Mouse (Mus musculus): Measurements from ENCODE around the gene Col26a1. TPM values are rescaled to one million over a fixed set of nuclear protein-coding genes. Genes with fewer than 3 reads are reported as not detected.

Col26a1 gene
- polyA plus RNA-seq, 1 experiment from 2014 or later = 30.2 TPM

GRCm38 (mm10) chr5:136833053-136833452 lies 50.0 kb downstream of the Col26a1 start:
- Histone ChIP-seq H3K4me2 (no peak overlapping the region), H3K27ac (no peak overlapping the region), H3K9ac (no peak overlapping the region), H3K36me3 (no peaks in the 10 kb centered on the region; the same call in 1 of the 2 replicates), H3K27me3 (no peaks in the 10 kb centered on the region), H3K4me3 (no peak overlapping the region), H3K4me1 (replicated peaks) (no peaks in the 10 kb centered on the region), H3K9me3 (no peaks in the 10 kb centered on the region)
- ATAC-seq (ENCODE audit: low FRiP score) = no peak
- 90% methylated on average over 3 of the region's 3 CpGs for WGBS

GRCm38 (mm10) chr5:136830156-136830555 lies 52.9 kb downstream of the Col26a1 start:
- no peak overlapping the region for H3K4me3 ChIP-seq
- H3K9ac ChIP-seq = no peak overlapping the region
- no peak overlapping the region for H3K4me2 ChIP-seq
- WGBS = 51% methylated on average over 3 of the region's 3 CpGs
- H3K27me3 ChIP-seq = no peaks in the 10 kb centered on the region
- no peak overlapping the region for H3K27ac ChIP-seq
- no peaks in the 10 kb centered on the region for H3K4me1 ChIP-seq (replicated peaks)
- no peaks in the 10 kb centered on the region; the same call in 1 of the 2 replicates for H3K36me3 ChIP-seq
- H3K9me3 ChIP-seq = no peaks in the 10 kb centered on the region
- ATAC-seq (ENCODE audit: low FRiP score) = no peak

DNA sequence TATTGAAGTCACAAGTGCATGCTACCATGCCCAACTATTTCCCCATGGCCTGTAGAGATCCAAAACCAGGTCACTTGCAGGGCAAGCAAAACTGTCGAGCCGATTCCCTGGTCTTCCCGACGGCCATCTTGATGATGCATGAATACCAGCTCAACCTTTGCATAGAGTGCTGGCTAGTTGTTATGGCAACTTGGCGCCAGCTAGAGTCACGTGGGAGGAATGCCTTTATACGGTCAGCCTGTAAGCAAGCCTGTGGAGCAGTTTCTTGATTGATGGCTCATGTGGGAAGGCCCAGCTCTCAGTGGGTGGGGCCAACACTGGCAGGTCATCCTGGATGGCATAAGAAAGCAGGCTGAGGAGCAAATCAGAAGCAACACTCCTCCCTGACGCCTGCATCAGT lies 61.0 kb downstream of the Col26a1 start:
- 70% methylated on average over 8 of the region's 8 CpGs for WGBS

DNA sequence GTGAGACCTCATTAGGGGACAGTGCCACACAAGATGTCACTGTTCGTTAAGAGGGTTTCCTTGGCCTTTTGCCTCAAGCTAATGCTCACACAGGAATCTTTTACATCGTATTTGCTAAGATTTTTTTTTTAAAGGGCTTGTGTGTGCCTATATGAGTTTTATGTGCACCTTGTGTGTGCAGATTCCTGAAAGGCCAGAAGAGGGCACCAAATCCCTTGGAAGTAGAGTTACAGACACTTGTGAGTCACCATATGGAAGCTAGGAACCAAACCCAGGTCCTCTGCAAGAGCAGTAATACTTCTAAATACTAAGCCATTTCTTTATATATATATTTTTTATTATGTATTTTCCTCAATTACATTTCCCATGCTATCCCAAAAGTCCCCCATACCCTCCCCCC lies 62.1 kb downstream of the Col26a1 start:
- H3K36me3 ChIP-seq = no peaks in the 10 kb centered on the region
- no peaks in the 10 kb centered on the region for H3K4me1 ChIP-seq (replicated peaks)
- no peak overlapping the region for H3K27ac ChIP-seq
- H3K4me3 ChIP-seq = no peak overlapping the region
- H3K27me3 ChIP-seq = no peaks in the 10 kb centered on the region
- H3K9me3 ChIP-seq = no peaks in the 10 kb centered on the region
- H3K4me2 ChIP-seq = no peak overlapping the region
- 86% methylated on average over 2 of the region's 2 CpGs for WGBS
- no peak for ATAC-seq (ENCODE audit: low FRiP score)
- H3K9ac ChIP-seq = no peak overlapping the region

More for the DNA sequence above, 61.0 kb downstream of the Col26a1 start:
- Histone ChIP-seq H3K36me3 (no peaks in the 10 kb centered on the region), H3K27ac (no peak overlapping the region), H3K4me2 (no peak overlapping the region), H3K4me3 (no peak overlapping the region), H3K9ac (no peak overlapping the region), H3K27me3 (no peaks in the 10 kb centered on the region), H3K9me3 (no peaks in the 10 kb centered on the region), H3K4me1 (replicated peaks) (no peaks in the 10 kb centered on the region)
- ATAC-seq (ENCODE audit: low FRiP score) = no peak

DNA sequence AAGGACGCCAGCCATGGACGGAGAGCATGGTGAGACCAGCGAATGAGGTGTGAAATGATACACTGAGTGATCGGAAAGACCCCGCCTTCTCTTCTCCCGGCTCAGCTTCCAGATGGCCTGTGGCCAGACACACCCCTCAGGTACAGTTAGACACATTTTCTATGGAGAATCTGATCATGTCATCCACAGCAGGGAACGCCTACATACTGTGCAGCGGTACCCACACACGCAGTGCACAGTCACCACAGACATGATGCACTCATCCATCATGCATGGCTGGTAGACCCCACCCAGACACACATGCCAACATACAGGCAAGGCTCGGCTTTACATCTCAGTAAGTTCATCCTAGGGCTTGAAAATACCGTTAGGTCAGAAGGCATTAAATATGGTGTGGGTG lies 63.3 kb downstream of the Col26a1 start:
- Histone ChIP-seq H3K36me3 (no peaks in the 10 kb centered on the region), H3K27me3 (no peaks in the 10 kb centered on the region), H3K9ac (no peak overlapping the region), H3K4me2 (no peak overlapping the region), H3K9me3 (peaks cover 5% of the 10 kb centered on the region; the same call in 1 of the 2 replicates), H3K4me1 (replicated peaks) (no peaks in the 10 kb centered on the region), H3K4me3 (no peak overlapping the region), H3K27ac (no peak overlapping the region)
- WGBS = 83% methylated on average over 11 of the region's 11 CpGs
- no peak for ATAC-seq (ENCODE audit: low FRiP score)

GRCm38 (mm10) chr5:136810539-136811374 lies 72.3 kb downstream of the Col26a1 start:
- ATAC-seq (ENCODE audit: low FRiP score) = no peak
- Histone ChIP-seq H3K4me2 (no peak overlapping the region), H3K27me3 (no peaks in the 10 kb centered on the region), H3K4me3 (no peak overlapping the region), H3K36me3 (no peaks in the 10 kb centered on the region), H3K9ac (no peak overlapping the region), H3K27ac (peak overlapping the region; percentile 12; the same call in 1 of the 2 replicates), H3K4me1 (replicated peaks) (peaks cover 6% of the 10 kb centered on the region; the same call in 1 of the 2 replicates), H3K9me3 (peaks cover 5% of the 10 kb centered on the region; the same call in 1 of the 2 replicates)
- 66% methylated on average over 30 of the region's 30 CpGs for WGBS

- H3K36me3 ChIP-seq = no peaks in the 10 kb centered on the region
- H3K4me3 ChIP-seq = no peak overlapping the region
- no peaks in the 10 kb centered on the region for H3K27me3 ChIP-seq
- no peak overlapping the region for H3K4me2 ChIP-seq
- no peak overlapping the region for H3K9ac ChIP-seq
- no peak overlapping the region for H3K27ac ChIP-seq
- WGBS = 81% methylated on average over 16 of the region's 16 CpGs
- H3K9me3 ChIP-seq = no peaks in the 10 kb centered on the region
- no peak for ATAC-seq (ENCODE audit: low FRiP score)
- peaks cover 22% of the 10 kb centered on the region for H3K4me1 ChIP-seq (replicated peaks)
Measured at GRCm38 (mm10) chr5:136806379-136807056, 76.5 kb downstream of the Col26a1 start.

DNA sequence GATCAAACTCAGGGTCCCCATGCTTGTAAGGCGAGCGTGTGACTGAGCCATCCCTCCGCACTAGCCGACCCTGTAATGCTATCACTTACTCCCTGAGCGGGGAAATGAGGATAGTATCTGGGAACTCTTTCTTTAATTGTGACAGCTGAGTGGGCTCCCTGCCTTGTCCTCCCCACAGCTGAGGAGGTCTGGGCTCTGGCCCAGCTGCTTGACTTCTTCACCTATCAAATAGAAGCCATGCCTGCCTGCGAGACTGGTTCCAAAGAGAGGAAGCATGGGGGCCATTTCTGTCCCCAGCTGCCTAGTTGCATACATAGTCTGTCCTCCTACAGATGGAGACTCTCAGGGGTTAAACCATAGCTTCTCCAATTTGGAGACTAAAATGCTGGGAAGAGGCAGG lies 78.0 kb downstream of the Col26a1 start:
- Histone ChIP-seq H3K27ac (no peak overlapping the region), H3K9me3 (no peaks in the 10 kb centered on the region), H3K4me1 (replicated peaks) (peaks cover 15% of the 10 kb centered on the region), H3K36me3 (no peaks in the 10 kb centered on the region), H3K4me3 (no peak overlapping the region), H3K4me2 (no peak overlapping the region), H3K27me3 (no peaks in the 10 kb centered on the region), H3K9ac (no peak overlapping the region)
- ATAC-seq (ENCODE audit: low FRiP score) = no peak
- WGBS = 76% methylated on average over 6 of the region's 6 CpGs

- H3K9me3 ChIP-seq = no peaks in the 10 kb centered on the region
- no peaks in the 10 kb centered on the region for H3K27me3 ChIP-seq
- no peaks in the 10 kb centered on the region for H3K36me3 ChIP-seq
- H3K4me3 ChIP-seq = no peak overlapping the region
- WGBS = 20% methylated on average over 1 of the region's 1 CpGs
- ATAC-seq (ENCODE audit: low FRiP score) = no peak
- H3K4me1 ChIP-seq (replicated peaks) = peaks cover 15% of the 10 kb centered on the region
- no peak overlapping the region for H3K9ac ChIP-seq
- no peak overlapping the region for H3K4me2 ChIP-seq
- no peak overlapping the region for H3K27ac ChIP-seq
Measured at GRCm38 (mm10) chr5:136804246-136804645, 78.8 kb downstream of the Col26a1 start.

- Histone ChIP-seq H3K4me3 (no peak overlapping the region), H3K9me3 (no peaks in the 10 kb centered on the region), H3K27me3 (no peaks in the 10 kb centered on the region), H3K4me2 (peak overlapping the region; percentile 42), H3K36me3 (no peaks in the 10 kb centered on the region), H3K27ac (no peak overlapping the region), H3K4me1 (replicated peaks) (peaks cover 15% of the 10 kb centered on the region), H3K9ac (peak overlapping the region; percentile 51; the same call in 1 of the 2 replicates)
- no peak for ATAC-seq (ENCODE audit: low FRiP score)
- WGBS = 4% methylated on average over 17 of the region's 17 CpGs
Measured at GRCm38 (mm10) chr5:136802732-136803131, 80.3 kb downstream of the Col26a1 start.

DNA sequence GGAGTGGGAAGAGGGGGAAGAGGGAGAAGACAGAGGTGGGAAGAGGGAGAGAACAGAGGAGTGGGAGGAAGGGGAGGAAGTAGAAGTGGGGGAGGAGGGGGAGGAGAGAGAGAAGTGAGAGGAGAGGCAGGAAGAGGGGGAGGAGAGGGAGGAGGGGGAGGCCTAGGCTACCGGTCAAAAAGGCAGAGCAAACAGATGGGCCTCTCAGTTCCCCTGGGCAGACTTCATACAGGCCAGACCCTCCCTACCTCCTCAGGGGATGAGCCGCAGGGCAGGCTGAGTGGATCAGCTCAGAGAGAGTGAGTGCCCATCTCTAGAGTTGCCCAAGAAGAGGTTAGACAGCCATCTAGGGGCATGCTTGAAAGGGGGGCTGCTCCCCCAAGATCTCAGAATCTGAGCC lies 86.1 kb downstream of the Col26a1 start:
- no peaks in the 10 kb centered on the region for H3K36me3 ChIP-seq
- no peak for ATAC-seq (ENCODE audit: low FRiP score)
- H3K4me2 ChIP-seq = no peak overlapping the region
- 27% methylated on average over 2 of the region's 2 CpGs for WGBS
- H3K4me3 ChIP-seq = no peak overlapping the region
- no peak overlapping the region for H3K27ac ChIP-seq
- H3K27me3 ChIP-seq = no peaks in the 10 kb centered on the region
- H3K4me1 ChIP-seq (replicated peaks) = no peaks in the 10 kb centered on the region
- H3K9me3 ChIP-seq = no peaks in the 10 kb centered on the region
- no peak overlapping the region for H3K9ac ChIP-seq

GRCm38 (mm10) chr5:136793807-136794206 lies 89.2 kb downstream of the Col26a1 start:
- no peak overlapping the region for H3K4me3 ChIP-seq
- no peak overlapping the region for H3K9ac ChIP-seq
- no peak for ATAC-seq (ENCODE audit: low FRiP score)
- no peaks in the 10 kb centered on the region for H3K9me3 ChIP-seq
- H3K36me3 ChIP-seq = no peaks in the 10 kb centered on the region
- H3K27ac ChIP-seq = no peak overlapping the region
- 92% methylated on average over 15 of the region's 15 CpGs for WGBS
- H3K27me3 ChIP-seq = no peaks in the 10 kb centered on the region
- H3K4me1 ChIP-seq (replicated peaks) = peaks cover 5% of the 10 kb centered on the region; the same call in 1 of the 2 replicates
- H3K4me2 ChIP-seq = no peak overlapping the region

All from hindbrain, embryonic 13.5 days (tissue).